Mouse (Mus musculus) ES-E14 (cell line): Measurements from ENCODE around the gene Mras.

Source experiments
- CHD2 ChIP-seq: IDR thresholded peaks from 2 replicates; pipeline ENCODE4 v1.6.1; 2014; ENCODE audit warnings: mild to moderate bottlenecking, low read depth, low read length, inconsistent platforms
- HCFC1 ChIP-seq: IDR thresholded peaks from 2 replicates; pipeline ENCODE4 v1.6.1; 2012; ENCODE audit warnings: low read length, inconsistent platforms, borderline replicate concordance; ENCODE audit not compliant: insufficient read depth
- MAFK ChIP-seq: IDR thresholded peaks from 2 replicates; pipeline ENCODE4 v1.6.1; 2014; ENCODE audit warnings: mild to moderate bottlenecking, low read depth, low read length, inconsistent platforms; ENCODE audit not compliant: insufficient read depth
- ZC3H11A ChIP-seq: IDR thresholded peaks from 2 replicates; pipeline ENCODE4 v1.6.1; 2012; ENCODE audit warnings: low read depth, mild to moderate bottlenecking, inconsistent platforms, low read length, borderline replicate concordance
- ZNF384 ChIP-seq: IDR thresholded peaks from 2 replicates; pipeline ENCODE4 v1.6.1; 2012; ENCODE audit warnings: low read depth, low read length, inconsistent platforms

GRCm38 (mm10) chr9:99397056-99397815 lies 39.9 kb downstream of the Mras start:
- no peak for TF ChIP-seq ZC3H11A
- TF ChIP-seq ZNF384 = no peak
- TF ChIP-seq MAFK = no peak
- TF ChIP-seq CHD2 = no peak
- TF ChIP-seq HCFC1 = no peak
